Mouse (Mus musculus) heart, embryonic 11.5 days (tissue): ENCODE results near the gene AC124502.3. TPM values are rescaled to one million over a fixed set of nuclear protein-coding genes. Genes with fewer than 3 reads are reported as not detected.
"Not testable (repeated sequence)": the region's sequence is repeated elsewhere in the genome, so short reads cannot be mapped to it uniquely, and the experiment has no call there.

Experiments used
- ATAC-seq: fragments of 200-750 bp; cut with Nextera tagmentation; replicated peaks from 2 replicates; pipeline ENCODE4 v1.8.0; 2017; ENCODE audit warnings: moderate library complexity; ENCODE audit not compliant: insufficient number of reproducible peaks, low FRiP score, low TSS enrichment
- H3K27ac ChIP-seq: fragments of 300-500 bp; sonication (generic); 2 replicates; pipeline ENCODE4 v1.5.1; 2014; ENCODE audit warnings: mild to moderate bottlenecking, low read depth, low read length
- H3K27me3 ChIP-seq: fragments of 300-500 bp; sonication (generic); 2 replicates; pipeline ENCODE4 v1.6.1; 2014; ENCODE audit warnings: mild to moderate bottlenecking, low read length, mixed read lengths; ENCODE audit not compliant: control insufficient read depth, insufficient read depth
- H3K36me3 ChIP-seq: fragments of 300-500 bp; sonication (generic); 2 replicates; pipeline ENCODE4 v1.6.1; 2014; ENCODE audit warnings: mild to moderate bottlenecking, low read length, moderate library complexity, mixed read lengths; ENCODE audit not compliant: control insufficient read depth, insufficient read depth
- H3K4me1 ChIP-seq: fragments of 300-500 bp; sonication (generic); 2 replicates; pipeline ENCODE4 v1.6.1; 2014; ENCODE audit warnings: low read length; ENCODE audit not compliant: control insufficient read depth, insufficient read depth
- H3K4me2 ChIP-seq: fragments of 300-500 bp; sonication (generic); 2 replicates; pipeline ENCODE4 v1.6.1; 2014; ENCODE audit warnings: mild to moderate bottlenecking, moderate library complexity
- H3K4me3 ChIP-seq: fragments of 300-500 bp; sonication (generic); 2 replicates; pipeline ENCODE4 v1.5.1; 2014; ENCODE audit warnings: low read depth, low read length
- H3K9ac ChIP-seq: fragments of 300-500 bp; sonication (generic); 2 replicates; pipeline ENCODE4 v1.6.1; 2014; ENCODE audit warnings: mild to moderate bottlenecking, low read depth, low read length, moderate library complexity
- H3K9me3 ChIP-seq: fragments of 300-500 bp; sonication (generic); replicated peaks from 2 replicates; pipeline ENCODE4 v1.6.1; 2016; ENCODE audit warnings: low read length; ENCODE audit not compliant: control insufficient read depth
- WGBS: fragments of 180-500 bp; shearing (Covaris S2); extraction: QIAGEN DNeasy Blood & Tissue Kit; methylation state at CpG from one replicate; pipeline ENCODE4 v1.1.7; 2014; ENCODE audit not compliant: insufficient replicate concordance; 5-methylcytosine and 5-hydroxymethylcytosine counted together
- polyA plus RNA-seq: library from polyadenylated mRNA; unstranded; fragments of >200 nt; fragmentation: Nextera tagmentation; extraction: Ambion mirVana; gene quantifications from 2 replicates; pipeline ENCODE4 v1.2.1, GENCODE M21; 2014

AC124502.3 gene
- polyA plus RNA-seq, 1 experiment from 2014 or later = 2.0 TPM

DNA sequence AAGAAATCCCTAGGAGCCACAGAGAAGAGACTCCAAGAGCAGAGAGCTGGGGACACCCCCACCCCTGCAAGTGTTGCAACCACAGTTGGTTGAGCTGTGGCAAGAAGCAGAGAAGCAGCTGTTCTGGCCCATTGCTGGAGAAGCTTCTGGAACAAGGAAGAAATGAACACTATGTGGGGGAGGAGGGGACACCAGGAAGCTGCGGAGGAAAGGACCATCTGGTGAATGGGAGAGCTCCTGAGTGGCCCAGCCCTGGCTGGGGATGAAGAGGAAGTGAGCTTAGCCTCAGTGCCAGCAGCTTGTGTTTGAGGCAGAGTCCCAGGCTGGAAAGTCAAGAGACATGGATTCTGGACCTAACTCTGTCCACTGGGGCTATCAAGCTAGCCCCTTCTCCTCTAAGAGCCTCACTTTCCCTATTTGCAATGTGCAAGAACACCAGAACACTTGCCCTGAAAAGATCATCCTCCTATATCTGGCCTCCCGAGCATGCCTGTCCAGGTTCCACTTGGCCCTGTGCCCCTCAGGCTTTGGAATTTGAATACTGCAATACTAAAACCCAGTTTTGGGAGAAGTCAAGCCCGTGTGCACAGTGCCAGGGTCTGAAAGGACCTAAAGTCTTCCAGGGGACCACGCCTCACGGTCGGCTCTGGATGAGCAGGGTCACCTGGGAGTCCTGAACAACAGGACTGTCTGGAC is 39.1 kb upstream of the AC124502.3 start:
- Histone ChIP-seq H3K36me3 (no peaks in the 10 kb centered on the region), H3K4me2 (peak overlapping the region; percentile 27), H3K4me1 (peaks cover 11% of the 10 kb centered on the region), H3K27me3 (peaks cover 9% of the 10 kb centered on the region; the same call in 1 of the 2 replicates), H3K9ac (no peak overlapping the region), H3K4me3 (no peak overlapping the region), H3K27ac (no peak overlapping the region), H3K9me3 (no peaks in the 10 kb centered on the region)
- 62% methylated on average over 6 of the region's 6 CpGs for WGBS
- no peak for ATAC-seq

DNA sequence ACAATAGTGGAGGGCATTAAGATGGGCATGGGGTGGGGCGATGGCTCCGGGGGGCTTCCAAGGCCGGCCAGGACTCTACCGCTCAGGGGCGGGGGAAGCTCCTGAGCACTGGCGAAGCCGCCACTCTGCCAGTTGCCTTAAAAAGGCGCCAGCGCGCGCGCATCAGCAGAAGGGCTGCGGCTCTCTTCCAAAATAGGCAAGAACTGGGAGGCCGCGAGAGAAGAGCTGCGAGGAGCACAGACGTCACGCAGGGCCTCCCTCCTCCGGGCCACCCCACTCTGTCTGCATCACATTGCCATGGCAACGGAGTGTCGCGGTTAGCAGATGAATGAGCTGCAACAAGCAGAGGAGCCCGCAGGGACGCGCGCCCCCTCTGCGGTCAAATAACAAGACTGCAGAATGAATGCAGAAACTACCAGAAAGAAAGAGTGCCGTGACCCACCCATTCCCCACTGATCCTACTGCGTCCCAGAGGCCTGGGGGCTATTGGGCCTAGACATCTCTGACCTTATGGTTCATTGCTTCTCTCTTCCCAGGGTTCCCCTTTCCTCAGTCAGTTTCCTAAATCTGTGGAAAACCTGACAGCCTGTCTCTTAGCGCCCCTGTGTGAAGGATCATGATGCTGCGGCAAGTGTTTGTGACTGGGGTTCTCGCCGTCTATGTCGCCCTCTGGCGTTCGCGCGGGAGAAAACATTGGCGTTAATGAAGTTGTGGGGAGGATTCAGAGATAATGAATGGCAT is 36.9 kb upstream of the AC124502.3 start:
- no peaks in the 10 kb centered on the region for H3K36me3 ChIP-seq
- ATAC-seq = peak; percentile 84
- H3K4me2 ChIP-seq = peak overlapping the region; percentile 63
- WGBS = 1% methylated on average over 39 of the region's 39 CpGs
- peaks cover 11% of the 10 kb centered on the region; the same call in 1 of the 2 replicates for H3K4me1 ChIP-seq
- no peaks in the 10 kb centered on the region for H3K9me3 ChIP-seq
- H3K27ac ChIP-seq = peak overlapping the region; percentile 30
- H3K27me3 ChIP-seq = peaks cover 9% of the 10 kb centered on the region; the same call in 1 of the 2 replicates
- H3K4me3 ChIP-seq = peak overlapping the region; percentile 33
- H3K9ac ChIP-seq = 0 out of 2 replicates have a peak overlapping the region, but pooled peaks have one; percentile 0

DNA sequence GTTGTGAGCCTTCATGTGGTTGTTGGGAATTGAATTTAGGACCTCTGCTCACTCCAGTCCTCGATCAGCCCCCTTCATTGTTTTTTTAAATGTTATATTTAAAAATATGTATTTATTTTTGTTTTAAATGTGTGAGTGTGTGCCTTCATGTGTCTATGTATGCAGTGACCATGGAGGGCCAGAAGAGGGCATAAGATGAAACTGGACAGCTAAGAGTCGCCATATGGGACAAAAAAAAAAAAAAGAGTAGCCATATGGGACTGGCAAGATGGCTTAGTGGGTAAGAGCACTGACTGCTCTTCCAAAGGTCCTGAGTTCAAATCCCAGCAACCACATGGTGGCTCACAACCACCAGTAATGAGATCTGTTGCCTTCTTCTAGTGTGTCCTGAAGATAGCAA is 35.0 kb upstream of the AC124502.3 start:
- H3K4me2 ChIP-seq, H3K36me3 ChIP-seq, ATAC-seq, H3K4me3 ChIP-seq, H3K27ac ChIP-seq, H3K9ac ChIP-seq, H3K27me3 ChIP-seq, H3K9me3 ChIP-seq: not testable (repeated sequence)
- peaks cover 11% of the 10 kb centered on the region; the same call in 1 of the 2 replicates for H3K4me1 ChIP-seq
- 49% methylated on average over 2 of the region's 2 CpGs for WGBS

DNA sequence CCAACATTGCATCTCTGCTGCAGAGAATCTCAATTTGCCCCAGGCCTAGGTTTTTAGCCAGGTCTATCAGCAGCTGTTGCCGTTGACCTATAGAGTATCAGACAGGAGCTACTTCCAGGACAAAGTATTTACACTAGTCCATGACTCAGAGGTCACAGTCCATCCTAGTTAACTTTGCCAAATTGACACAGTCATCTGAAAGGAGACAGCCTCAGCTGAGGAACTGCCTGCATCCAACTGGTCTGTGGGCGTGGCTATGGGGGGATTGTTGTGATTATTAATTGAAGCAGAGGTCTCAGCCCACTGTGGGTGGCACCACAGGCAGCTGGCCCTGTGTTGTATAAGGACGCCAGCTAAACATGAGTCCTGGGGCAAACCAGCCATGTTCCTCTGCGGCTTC is 33.8 kb upstream of the AC124502.3 start:
- ATAC-seq = no peak
- no peak overlapping the region for H3K4me3 ChIP-seq
- H3K4me1 ChIP-seq = peaks cover 3% of the 10 kb centered on the region; the same call in 1 of the 2 replicates
- 63% methylated on average over 4 of the region's 4 CpGs for WGBS
- no peaks in the 10 kb centered on the region for H3K36me3 ChIP-seq
- no peak overlapping the region for H3K9ac ChIP-seq
- no peaks in the 10 kb centered on the region for H3K9me3 ChIP-seq
- H3K27ac ChIP-seq = no peak overlapping the region
- H3K27me3 ChIP-seq = peaks cover 9% of the 10 kb centered on the region; the same call in 1 of the 2 replicates
- no peak overlapping the region for H3K4me2 ChIP-seq

DNA sequence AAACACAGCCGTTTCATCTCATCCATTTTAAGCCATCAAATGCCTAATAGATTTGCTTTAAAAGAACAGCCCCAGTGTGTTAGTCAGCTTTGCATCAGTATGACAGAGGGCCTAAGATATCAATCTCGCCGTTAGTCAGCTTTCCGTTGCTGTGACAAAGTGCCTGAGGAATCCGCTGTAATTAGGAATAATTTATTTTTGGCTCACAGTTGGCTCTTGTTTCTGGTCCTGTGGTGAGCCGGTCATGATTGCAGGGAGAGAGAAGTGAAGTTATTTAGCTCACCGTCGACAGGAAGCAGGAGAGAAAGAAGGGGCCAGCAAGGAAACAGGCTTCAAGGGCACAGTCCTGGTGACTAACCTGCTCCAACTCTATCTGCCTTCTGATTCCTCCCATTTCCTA is 25.6 kb upstream of the AC124502.3 start:
- Histone ChIP-seq H3K27me3 (no peaks in the 10 kb centered on the region), H3K4me3 (no peak overlapping the region), H3K4me1 (peaks cover 11% of the 10 kb centered on the region; the same call in 1 of the 2 replicates), H3K4me2 (no peak overlapping the region), H3K9ac (no peak overlapping the region), H3K9me3 (no peaks in the 10 kb centered on the region), H3K27ac (no peak overlapping the region), H3K36me3 (no peaks in the 10 kb centered on the region)
- WGBS = 46% methylated on average over 8 of the region's 8 CpGs
- no peak for ATAC-seq

DNA sequence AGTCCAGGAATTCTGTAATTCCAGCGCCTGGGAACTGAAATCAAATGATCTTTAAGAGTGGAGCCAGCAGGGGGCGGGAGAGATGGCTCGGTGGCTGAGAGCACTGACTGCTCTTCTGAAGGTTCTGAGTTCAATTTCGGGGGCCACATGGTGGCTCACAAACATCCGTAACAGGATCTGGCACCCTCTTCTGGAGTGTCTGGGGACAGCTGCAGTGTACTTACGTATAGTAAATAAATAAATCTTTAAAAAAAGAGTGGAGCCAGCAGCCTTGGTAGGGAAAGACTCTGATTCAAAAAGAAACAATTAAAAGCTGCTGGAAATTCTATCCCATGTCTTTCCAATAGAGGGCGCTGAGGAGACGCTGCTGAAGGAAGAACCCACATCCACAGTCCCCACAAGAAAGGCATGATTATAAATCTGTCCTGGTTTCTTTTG is 23.7 kb upstream of the AC124502.3 start:
- Histone ChIP-seq H3K4me2 (no peak overlapping the region), H3K9me3 (no peaks in the 10 kb centered on the region), H3K4me3 (no peak overlapping the region), H3K9ac (no peak overlapping the region; the same call in 1 of the 2 replicates), H3K36me3 (no peaks in the 10 kb centered on the region), H3K27me3 (no peaks in the 10 kb centered on the region), H3K4me1 (peaks cover 11% of the 10 kb centered on the region; the same call in 1 of the 2 replicates), H3K27ac (no peak overlapping the region)
- ATAC-seq = no peak
- WGBS = 20% methylated on average over 8 of the region's 8 CpGs

DNA sequence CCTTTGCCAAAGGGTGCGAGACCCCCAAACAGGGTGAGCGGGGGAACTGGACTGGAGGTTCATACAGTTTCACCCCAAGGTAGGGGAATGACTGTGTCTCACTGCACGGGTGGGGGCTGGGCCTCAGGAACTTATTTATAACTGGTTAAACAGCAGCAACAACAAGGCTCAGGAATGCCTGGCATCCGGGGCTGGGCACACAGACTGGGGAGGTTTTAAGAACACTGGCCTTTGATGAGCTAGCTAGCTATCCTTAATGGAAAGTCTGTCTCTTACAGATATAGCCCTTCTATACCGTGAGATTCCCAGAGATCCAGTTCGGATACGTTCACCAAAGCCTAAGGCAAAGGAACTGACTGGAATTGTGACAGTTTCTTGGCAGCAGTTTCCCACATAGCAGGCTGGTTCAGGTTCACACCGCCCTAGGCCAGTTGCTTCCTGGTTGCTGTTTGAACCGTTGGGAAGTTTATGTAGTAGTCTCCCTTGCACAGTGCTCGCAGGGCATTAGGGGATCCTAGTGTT is 22.4 kb upstream of the AC124502.3 start:
- no peaks in the 10 kb centered on the region for H3K27me3 ChIP-seq
- H3K4me2 ChIP-seq = peak overlapping the region; percentile 56
- H3K4me1 ChIP-seq = peaks cover 11% of the 10 kb centered on the region; the same call in 1 of the 2 replicates
- peak overlapping the region; percentile 36; the same call in 1 of the 2 replicates for H3K9ac ChIP-seq
- no peak overlapping the region for H3K4me3 ChIP-seq
- ATAC-seq = peak; percentile 67; the same call in 1 of the 2 replicates
- H3K27ac ChIP-seq = peak overlapping the region; percentile 95
- WGBS = 24% methylated on average over 10 of the region's 10 CpGs
- no peaks in the 10 kb centered on the region for H3K36me3 ChIP-seq
- H3K9me3 ChIP-seq = no peaks in the 10 kb centered on the region

DNA sequence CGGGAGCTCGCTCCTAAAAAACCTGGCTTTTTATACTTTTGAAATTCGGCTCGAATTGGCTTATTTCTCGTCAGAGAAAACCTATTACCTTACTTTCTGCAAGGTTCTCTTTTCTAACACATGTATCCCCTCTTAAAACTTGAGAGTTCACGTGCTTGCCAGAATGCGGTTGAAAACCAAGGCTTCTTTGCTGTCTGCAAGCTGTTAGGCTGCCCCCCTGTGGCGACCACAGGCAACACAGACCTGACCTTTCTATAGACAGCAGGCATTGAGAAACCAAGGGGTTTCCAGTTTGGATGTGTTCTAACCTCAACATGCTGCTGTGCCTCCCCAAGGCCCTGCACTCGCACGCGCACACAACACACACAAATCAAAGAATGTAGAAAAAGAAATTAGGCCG is 21.9 kb upstream of the AC124502.3 start:
- no peak for ATAC-seq
- Histone ChIP-seq H3K27me3 (no peaks in the 10 kb centered on the region), H3K4me2 (peak overlapping the region; percentile 56), H3K4me1 (peaks cover 11% of the 10 kb centered on the region; the same call in 1 of the 2 replicates), H3K9ac (0 out of 2 replicates have a peak overlapping the region, but pooled peaks have one; percentile 36), H3K9me3 (no peaks in the 10 kb centered on the region), H3K36me3 (no peaks in the 10 kb centered on the region), H3K27ac (peak overlapping the region; percentile 95), H3K4me3 (no peak overlapping the region)
- 15% methylated on average over 12 of the region's 12 CpGs for WGBS
